Comparison of ENCODE assay signal across 12 mouse cellular contexts in genomic region chr12:82193476-82193875, GRCm38 (mm10).
"Had no signal": no experiment of that assay in that cellular context is flagged by ENCODE, and none has a peak within 500 bp of the region (broad histone marks: within the 10 kb centered on the region; RNA-seq: fewer than 3 reads in every experiment).

No protein-coding gene starts in this region.

- H3K4me2 ChIP-seq: liver, embryonic 13.5 days; midbrain, embryonic 11.5 days had no signal

- H3K9ac ChIP-seq: liver, embryonic 13.5 days had no signal

- H3K27ac ChIP-seq: stomach, postnatal 0 days had no signal

- H3K36me3 ChIP-seq: liver, embryonic 13.5 days had no signal

- H3K27me3 ChIP-seq: liver, embryonic 13.5 days had no signal

- H3K9me3 ChIP-seq: liver, embryonic 13.5 days had no signal

- H3K4me3 ChIP-seq: liver, embryonic 13.5 days had no signal

- DNase-seq: kidney, postnatal 14 days; kidney, postnatal 4 days; left cerebral cortex, postnatal 4 days; liver, embryonic 13.5 days; lung, postnatal 14 days; midbrain, embryonic 14.5 days; right cerebral cortex, adult 18-20 months; right cerebral cortex, postnatal 14 days; right cerebral cortex, postnatal 4 days; thymus, postnatal 36 days had no signal
